Mouse (Mus musculus): Measurements from ENCODE around the gene Efnb3. TPM values are rescaled to one million over a fixed set of nuclear protein-coding genes. Genes with fewer than 3 reads are reported as not detected.

Efnb3 gene
- polyA plus RNA-seq, 1 experiment from 2014 or later = 4.6 TPM

- H3K36me3 ChIP-seq (ENCODE audit: control insufficient read depth, insufficient read depth) = no peaks in the 10 kb centered on the region; the same call in 1 of the 2 replicates
- H3K4me1 ChIP-seq (replicated peaks; ENCODE audit: control insufficient read depth, insufficient read depth, low read length) = no peaks in the 10 kb centered on the region
- H3K27ac ChIP-seq (ENCODE audit: low read depth, low read length) = peak overlapping the region; percentile 94
- TF ChIP-seq CTCF (IDR thresholded peaks at IDR 0.05; ENCODE audit: low read depth) = no peak
- no peaks in the 10 kb centered on the region for H3K9me3 ChIP-seq (ENCODE audit: control insufficient read depth)
- under 1% methylated on average over 25 of the region's 25 CpGs for WGBS
- H3K9ac ChIP-seq (ENCODE audit: low read depth, low read length) = peak overlapping the region; percentile 64
- no peaks in the 10 kb centered on the region for H3K27me3 ChIP-seq (replicated peaks; ENCODE audit: control insufficient read depth, insufficient read depth, low read length)
- ATAC-seq = no peak
- H3K4me2 ChIP-seq (replicated peaks; ENCODE audit: low read depth) = peak overlapping the region; percentile 94
- H3K4me3 ChIP-seq (ENCODE audit: low read depth, low read length) = peak overlapping the region; percentile 80
Observed at GRCm38 (mm10) chr11:69580572-69581146, 20.7 kb upstream of the Efnb3 start.

GRCm38 (mm10) chr11:69580091-69580514 is 20.1 kb upstream of the Efnb3 start, which contains the start of the genes Wrap53 and Trp53:
Gene Wrap53, minus strand, starts transcription at chr11:69580255.
Gene Trp53, plus strand, starts transcription at chr11:69580359.
- WGBS = under 1% methylated on average over 13 of the region's 13 CpGs
- H3K4me1 ChIP-seq (replicated peaks; ENCODE audit: control insufficient read depth, insufficient read depth, low read length) = no peaks in the 10 kb centered on the region
- peak within 1 kb of the TSS; percentile 94 for H3K27ac ChIP-seq (ENCODE audit: low read depth, low read length)
- no peaks in the 10 kb centered on the region; the same call in 1 of the 2 replicates for H3K36me3 ChIP-seq (ENCODE audit: control insufficient read depth, insufficient read depth)
- H3K9me3 ChIP-seq (ENCODE audit: control insufficient read depth) = no peaks in the 10 kb centered on the region
- peak within 1 kb of the TSS; percentile 80 for H3K4me3 ChIP-seq (ENCODE audit: low read depth, low read length)
- H3K27me3 ChIP-seq (replicated peaks; ENCODE audit: control insufficient read depth, insufficient read depth, low read length) = no peaks in the 10 kb centered on the region
- TF ChIP-seq CTCF (IDR thresholded peaks at IDR 0.05; ENCODE audit: low read depth) = peak; percentile 15; the same call in 1 of the 2 replicates
- H3K9ac ChIP-seq (ENCODE audit: low read depth, low read length) = peak within 1 kb of the TSS; percentile 64
- ATAC-seq = peak; percentile 53
- H3K4me2 ChIP-seq (replicated peaks; ENCODE audit: low read depth) = peak within 1 kb of the TSS; percentile 94

DNA sequence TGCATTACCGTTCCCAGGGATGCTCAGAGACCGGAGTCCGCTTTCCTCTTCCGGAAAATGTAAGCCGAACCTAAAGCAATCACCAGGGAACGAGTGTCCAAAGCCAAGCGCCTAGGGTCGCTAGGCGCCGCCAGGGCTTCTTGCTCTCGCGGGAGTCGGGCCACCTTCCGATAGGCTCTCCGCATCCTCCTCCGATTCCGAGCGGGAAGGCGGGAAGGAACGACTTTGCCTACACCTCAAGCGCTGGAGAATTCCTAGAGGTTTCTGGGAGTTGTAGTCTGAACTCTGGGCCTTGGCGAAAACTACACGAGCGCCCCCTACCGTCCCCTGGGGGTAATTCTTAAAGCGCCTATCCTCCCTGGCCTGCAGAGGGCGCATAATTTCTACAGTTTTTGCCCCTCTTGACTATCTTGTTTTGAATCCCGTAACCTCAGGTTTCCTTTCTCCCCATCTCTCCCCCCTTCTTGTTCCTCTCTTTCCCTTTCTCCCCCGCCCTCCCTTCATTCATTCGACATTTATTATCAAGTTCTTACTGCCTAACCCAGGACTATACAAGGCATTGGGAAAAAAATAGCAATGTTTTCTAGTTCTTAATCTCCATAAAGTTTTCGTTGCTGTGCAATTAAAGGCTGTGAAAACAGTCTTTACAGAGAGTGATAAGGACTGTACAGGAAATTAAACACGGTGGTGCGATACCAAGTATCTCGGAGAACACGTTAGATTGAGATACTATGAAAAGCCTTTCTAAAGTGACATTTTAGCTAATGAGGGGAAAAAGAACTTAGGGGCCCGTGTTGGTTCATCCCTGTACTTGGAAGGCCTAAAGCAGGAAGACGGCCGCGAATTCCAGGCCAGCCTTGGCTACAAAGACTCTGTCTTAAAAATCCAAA is 19.4 kb upstream of the Efnb3 start:
- under 1% methylated on average over 39 of the region's 39 CpGs for WGBS
- H3K36me3 ChIP-seq (ENCODE audit: control insufficient read depth, insufficient read depth) = peaks cover 3% of the 10 kb centered on the region; the same call in 1 of the 2 replicates
- ATAC-seq = peak; percentile 87

DNA sequence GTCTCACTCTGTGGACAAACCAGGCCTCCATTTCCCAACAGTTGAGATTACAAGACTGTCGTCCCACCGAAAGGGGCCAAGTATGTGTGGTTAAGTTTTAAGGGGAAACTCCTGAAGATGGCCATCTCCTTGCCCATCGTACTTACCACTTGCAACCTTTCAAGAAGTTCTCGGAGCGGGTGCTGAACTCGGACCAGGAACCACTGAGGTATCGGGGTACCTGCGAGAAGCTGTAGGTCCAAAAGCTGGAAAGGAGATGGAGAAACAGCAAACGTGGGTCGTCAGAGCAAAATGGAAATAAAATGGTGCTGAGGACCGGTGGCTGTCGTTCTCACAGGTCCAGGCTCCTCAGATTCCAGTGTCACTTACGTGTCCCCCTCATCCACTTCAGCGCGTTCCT is 18.3 kb upstream of the Efnb3 start:
- H3K4me1 ChIP-seq (replicated peaks; ENCODE audit: control insufficient read depth, insufficient read depth, low read length) = no peaks in the 10 kb centered on the region
- peak overlapping the region; percentile 80 for H3K4me3 ChIP-seq (ENCODE audit: low read depth, low read length)
- peaks cover 5% of the 10 kb centered on the region; the same call in 1 of the 2 replicates for H3K36me3 ChIP-seq (ENCODE audit: control insufficient read depth, insufficient read depth)
- H3K9me3 ChIP-seq (ENCODE audit: control insufficient read depth) = no peaks in the 10 kb centered on the region
- H3K27ac ChIP-seq (ENCODE audit: low read depth, low read length) = peak overlapping the region; percentile 94; the same call in 1 of the 2 replicates
- H3K9ac ChIP-seq (ENCODE audit: low read depth, low read length) = peak overlapping the region; percentile 63
- no peak for ATAC-seq
- peak overlapping the region; percentile 94 for H3K4me2 ChIP-seq (replicated peaks; ENCODE audit: low read depth)
- 9% methylated on average over 15 of the region's 15 CpGs for WGBS
- H3K27me3 ChIP-seq (replicated peaks; ENCODE audit: control insufficient read depth, insufficient read depth, low read length) = no peaks in the 10 kb centered on the region
- TF ChIP-seq CTCF (IDR thresholded peaks at IDR 0.05; ENCODE audit: low read depth) = no peak

More for the DNA sequence above, 19.4 kb upstream of the Efnb3 start:
- Histone ChIP-seq H3K27me3 (replicated peaks; ENCODE audit: control insufficient read depth, insufficient read depth, low read length) (no peaks in the 10 kb centered on the region), H3K4me1 (replicated peaks; ENCODE audit: control insufficient read depth, insufficient read depth, low read length) (no peaks in the 10 kb centered on the region), H3K4me3 (ENCODE audit: low read depth, low read length) (peak overlapping the region; percentile 80), H3K4me2 (replicated peaks; ENCODE audit: low read depth) (peak overlapping the region; percentile 94), H3K27ac (ENCODE audit: low read depth, low read length) (peak overlapping the region; percentile 94), H3K9me3 (ENCODE audit: control insufficient read depth) (no peaks in the 10 kb centered on the region), H3K9ac (ENCODE audit: low read depth, low read length) (peak overlapping the region; percentile 64)
- TF ChIP-seq CTCF (IDR thresholded peaks at IDR 0.05; ENCODE audit: low read depth) = peak; percentile 100

- Histone ChIP-seq H3K4me1 (replicated peaks; ENCODE audit: control insufficient read depth, insufficient read depth, low read length) (no peaks in the 10 kb centered on the region), H3K9me3 (ENCODE audit: control insufficient read depth) (no peaks in the 10 kb centered on the region), H3K4me3 (ENCODE audit: low read depth, low read length) (no peak overlapping the region), H3K27me3 (replicated peaks; ENCODE audit: control insufficient read depth, insufficient read depth, low read length) (no peaks in the 10 kb centered on the region), H3K27ac (ENCODE audit: low read depth, low read length) (no peak overlapping the region), H3K9ac (ENCODE audit: low read depth, low read length) (no peak overlapping the region), H3K36me3 (ENCODE audit: control insufficient read depth, insufficient read depth) (peaks cover 10% of the 10 kb centered on the region; the same call in 1 of the 2 replicates), H3K4me2 (replicated peaks; ENCODE audit: low read depth) (no peak overlapping the region)
- no peak for ATAC-seq
- TF ChIP-seq CTCF (IDR thresholded peaks at IDR 0.05; ENCODE audit: low read depth) = no peak
- 63% methylated on average over 5 of the region's 5 CpGs for WGBS
Observed at GRCm38 (mm10) chr11:69576307-69576706, 16.3 kb upstream of the Efnb3 start.

GRCm38 (mm10) chr11:69575220-69575619 is 15.2 kb upstream of the Efnb3 start:
- Histone ChIP-seq H3K4me1 (replicated peaks; ENCODE audit: control insufficient read depth, insufficient read depth, low read length) (no peaks in the 10 kb centered on the region), H3K36me3 (ENCODE audit: control insufficient read depth, insufficient read depth) (peaks cover 21% of the 10 kb centered on the region), H3K4me3 (ENCODE audit: low read depth, low read length) (no peak overlapping the region), H3K4me2 (replicated peaks; ENCODE audit: low read depth) (no peak overlapping the region), H3K9ac (ENCODE audit: low read depth, low read length) (no peak overlapping the region), H3K9me3 (ENCODE audit: control insufficient read depth) (no peaks in the 10 kb centered on the region), H3K27ac (ENCODE audit: low read depth, low read length) (no peak overlapping the region), H3K27me3 (replicated peaks; ENCODE audit: control insufficient read depth, insufficient read depth, low read length) (no peaks in the 10 kb centered on the region)
- TF ChIP-seq CTCF (IDR thresholded peaks at IDR 0.05; ENCODE audit: low read depth) = peak; percentile 80
- ATAC-seq = no peak
- 54% methylated on average over 3 of the region's 3 CpGs for WGBS

Measured in intestine, postnatal 0 days (tissue).